Mouse (Mus musculus): Measurements from ENCODE around the gene Smu1.

Smu1 gene

DNA sequence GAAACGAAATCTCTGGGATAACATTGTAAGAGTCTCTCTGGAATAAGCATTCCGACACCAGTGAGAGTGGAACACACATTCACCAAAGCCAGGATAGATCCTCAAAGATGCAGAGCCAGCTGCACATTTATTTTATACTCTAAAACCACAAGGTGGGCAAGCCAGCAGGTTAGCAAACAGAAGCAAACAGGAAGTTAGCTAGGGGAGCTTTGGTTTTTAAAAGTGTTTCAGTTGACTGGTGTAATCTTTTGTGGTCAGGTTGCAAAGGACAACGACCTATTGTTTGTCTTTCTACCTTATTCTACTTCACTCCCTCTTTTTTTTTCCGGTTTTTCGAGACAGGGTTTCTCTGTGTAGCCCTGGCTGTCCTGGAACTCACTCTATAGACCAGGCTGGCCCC is 2.2 kb upstream of the Smu1 start:
- no peak for ATAC-seq (ENCODE audit: insufficient number of reproducible peaks, low FRiP score, low TSS enrichment)

DNA sequence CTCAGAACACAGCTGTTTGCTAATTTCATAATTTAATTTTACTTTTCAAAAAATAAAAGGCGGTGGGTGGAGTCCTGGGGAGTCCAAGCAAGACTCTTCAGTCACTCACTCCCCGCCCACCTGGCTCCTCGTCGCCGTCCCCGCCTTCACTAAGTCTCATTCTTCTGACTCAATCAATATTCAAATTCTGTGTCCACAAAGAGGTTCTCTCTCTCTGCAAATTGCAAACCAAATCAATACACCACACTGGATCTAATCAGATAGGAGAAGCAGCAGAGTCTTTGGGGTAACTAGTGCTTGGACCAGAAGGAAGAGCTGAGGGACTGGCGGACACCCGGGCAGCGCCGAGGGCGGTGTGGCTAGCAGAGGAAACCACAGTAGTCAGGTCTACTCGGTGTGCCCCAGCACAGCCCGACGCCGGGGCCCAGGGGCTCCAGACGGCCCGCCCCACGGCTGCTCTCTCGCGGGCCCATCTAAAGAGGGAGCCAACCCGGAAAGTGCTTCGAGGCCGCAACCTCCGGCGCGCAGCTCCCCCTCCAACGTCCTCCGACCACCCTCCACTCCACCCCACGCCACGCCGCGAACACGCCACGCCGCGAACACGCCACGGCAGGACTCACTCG is 455 bp downstream of the Smu1 start:
- ATAC-seq (ENCODE audit: insufficient number of reproducible peaks, low FRiP score, low TSS enrichment): peak; percentile 69

DNA sequence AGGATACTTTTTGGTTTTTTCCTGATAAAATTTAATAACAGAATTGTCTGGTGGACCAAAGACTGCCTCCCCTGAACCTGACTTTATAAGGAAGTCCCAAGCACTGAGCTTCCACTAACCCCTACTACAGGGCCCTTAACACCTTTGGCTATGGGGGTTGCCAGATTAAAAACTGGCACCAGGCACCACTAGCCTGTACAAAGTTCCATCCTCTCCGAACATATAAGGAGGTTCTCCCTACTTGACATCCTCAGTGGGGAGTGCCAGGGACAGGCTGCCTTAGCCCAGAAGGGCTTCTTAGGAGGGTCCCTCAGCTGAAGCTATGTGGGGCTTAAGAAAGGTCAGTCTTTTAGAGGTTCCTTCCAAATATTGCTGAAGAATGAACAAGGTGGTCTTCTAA is 22.4 kb downstream of the Smu1 start:
- ATAC-seq (ENCODE audit: insufficient number of reproducible peaks, low FRiP score, low TSS enrichment): no peak

GRCm38 (mm10) chr4:40731262-40731661 is 26.5 kb downstream of the Smu1 start:
- ATAC-seq (ENCODE audit: insufficient number of reproducible peaks, low FRiP score, low TSS enrichment): no peak

GRCm38 (mm10) chr4:40727247-40727646 is 30.5 kb downstream of the Smu1 start:
- ATAC-seq (ENCODE audit: insufficient number of reproducible peaks, low FRiP score, low TSS enrichment): no peak

DNA sequence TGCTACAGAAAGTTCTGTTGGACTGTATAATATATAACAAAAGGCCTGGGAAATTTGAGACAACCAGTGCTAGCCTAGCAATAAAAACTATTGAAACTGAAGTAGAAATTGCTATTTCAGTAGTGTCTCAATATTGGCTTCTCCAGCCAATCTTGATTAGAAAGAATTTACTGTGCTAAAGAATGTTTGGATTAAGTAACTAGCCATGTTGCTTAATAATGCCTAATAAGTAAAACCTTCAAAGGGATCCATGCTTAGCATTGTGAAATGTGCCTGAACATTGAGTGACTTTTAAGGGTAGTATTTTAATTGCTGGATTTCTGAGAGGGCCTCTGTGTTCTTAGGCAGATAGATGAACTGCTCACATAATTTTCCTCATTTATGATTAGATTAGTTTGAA is 32.2 kb downstream of the Smu1 start:
- no peak for ATAC-seq (ENCODE audit: insufficient number of reproducible peaks, low FRiP score, low TSS enrichment)

DNA sequence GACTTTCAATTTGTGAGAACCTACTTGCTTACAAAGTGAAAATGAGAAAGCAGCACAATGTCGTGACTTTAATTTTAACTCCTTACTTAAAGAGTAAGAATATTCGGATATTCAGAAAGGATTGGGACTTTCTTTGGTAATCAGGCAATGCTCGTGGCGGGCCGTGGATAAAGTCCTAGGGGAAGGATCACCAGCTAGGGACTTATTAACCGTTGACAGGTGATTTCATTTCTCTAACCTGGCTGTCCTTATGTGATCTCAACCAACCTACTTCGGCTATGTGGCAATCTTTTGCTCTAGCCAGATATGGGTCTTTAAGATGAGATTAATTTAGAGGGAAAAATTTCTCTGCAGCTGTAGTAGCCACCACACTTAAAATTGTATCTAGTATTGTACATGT is 32.6 kb downstream of the Smu1 start:
- no peak for ATAC-seq (ENCODE audit: insufficient number of reproducible peaks, low FRiP score, low TSS enrichment)

GRCm38 (mm10) chr4:40722687-40723460 is 34.8 kb downstream of the Smu1 start:
- ATAC-seq (ENCODE audit: insufficient number of reproducible peaks, low FRiP score, low TSS enrichment): peak; percentile 77

DNA sequence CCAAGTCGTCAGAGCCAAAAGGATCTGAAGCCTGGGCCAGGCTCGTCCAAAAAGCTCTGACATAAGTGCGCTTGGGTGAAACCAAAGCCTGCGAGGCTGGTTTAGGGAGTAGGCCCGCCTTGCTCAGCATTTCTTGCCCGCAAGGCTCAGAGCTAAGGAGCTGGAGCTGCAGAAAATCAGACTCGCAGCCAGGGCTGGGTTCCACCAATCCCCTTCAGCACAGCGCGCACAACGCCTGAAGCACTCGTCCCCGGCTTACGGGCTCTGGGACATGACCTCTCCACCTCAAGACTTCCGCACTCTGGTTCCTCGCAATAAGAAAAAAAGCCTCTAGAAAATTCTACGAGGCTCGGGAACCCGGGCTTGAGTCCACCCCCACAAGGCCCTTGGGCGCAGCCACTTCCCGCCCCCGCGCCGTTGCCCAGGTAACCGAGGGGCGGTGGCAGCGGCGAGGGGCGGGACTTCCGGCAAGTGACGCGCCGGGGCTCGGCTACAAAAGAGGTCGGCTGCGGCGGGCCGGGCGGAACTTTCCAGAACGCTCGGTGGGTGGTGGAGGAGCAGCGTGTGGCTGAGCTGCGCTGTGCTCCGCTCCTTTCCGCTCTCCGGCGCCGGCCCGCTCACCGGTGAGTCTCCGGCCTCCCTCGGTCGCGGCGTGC is 35.6 kb downstream of the Smu1 start, which contains the start of gene Dnaja1:
Gene Dnaja1, plus strand, starts transcription at position 140 of the 656 bp plus-strand sequence.
- ATAC-seq (ENCODE audit: insufficient number of reproducible peaks, low FRiP score, low TSS enrichment): peak; percentile 91

DNA sequence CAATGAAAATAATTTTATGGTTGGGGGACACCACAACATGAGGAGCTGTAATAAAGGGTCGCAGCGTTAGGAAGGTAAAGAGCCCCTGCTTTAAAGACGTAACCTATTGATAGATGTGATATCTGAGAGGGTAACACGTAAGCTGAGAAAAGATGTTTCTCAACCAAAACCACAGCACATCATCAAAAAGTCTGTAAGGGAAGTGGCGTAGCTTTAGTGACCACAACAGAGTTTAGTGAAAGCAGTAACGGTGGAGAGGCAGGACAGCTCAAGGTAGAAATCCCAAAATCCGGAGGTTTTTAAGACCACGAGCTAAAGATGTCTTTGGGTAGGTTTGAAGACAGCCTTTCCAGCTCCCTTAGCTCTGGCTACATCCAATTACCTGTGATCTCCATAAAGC is 36.8 kb downstream of the Smu1 start:
- no peak for ATAC-seq (ENCODE audit: insufficient number of reproducible peaks, low FRiP score, low TSS enrichment)

GRCm38 (mm10) chr4:40717141-40717540 is 40.6 kb downstream of the Smu1 start:
- no peak for ATAC-seq (ENCODE audit: insufficient number of reproducible peaks, low FRiP score, low TSS enrichment)

- ATAC-seq (ENCODE audit: insufficient number of reproducible peaks, low FRiP score, low TSS enrichment): no peak
Measured at GRCm38 (mm10) chr4:40703710-40704275, 53.9 kb downstream of the Smu1 start.

DNA sequence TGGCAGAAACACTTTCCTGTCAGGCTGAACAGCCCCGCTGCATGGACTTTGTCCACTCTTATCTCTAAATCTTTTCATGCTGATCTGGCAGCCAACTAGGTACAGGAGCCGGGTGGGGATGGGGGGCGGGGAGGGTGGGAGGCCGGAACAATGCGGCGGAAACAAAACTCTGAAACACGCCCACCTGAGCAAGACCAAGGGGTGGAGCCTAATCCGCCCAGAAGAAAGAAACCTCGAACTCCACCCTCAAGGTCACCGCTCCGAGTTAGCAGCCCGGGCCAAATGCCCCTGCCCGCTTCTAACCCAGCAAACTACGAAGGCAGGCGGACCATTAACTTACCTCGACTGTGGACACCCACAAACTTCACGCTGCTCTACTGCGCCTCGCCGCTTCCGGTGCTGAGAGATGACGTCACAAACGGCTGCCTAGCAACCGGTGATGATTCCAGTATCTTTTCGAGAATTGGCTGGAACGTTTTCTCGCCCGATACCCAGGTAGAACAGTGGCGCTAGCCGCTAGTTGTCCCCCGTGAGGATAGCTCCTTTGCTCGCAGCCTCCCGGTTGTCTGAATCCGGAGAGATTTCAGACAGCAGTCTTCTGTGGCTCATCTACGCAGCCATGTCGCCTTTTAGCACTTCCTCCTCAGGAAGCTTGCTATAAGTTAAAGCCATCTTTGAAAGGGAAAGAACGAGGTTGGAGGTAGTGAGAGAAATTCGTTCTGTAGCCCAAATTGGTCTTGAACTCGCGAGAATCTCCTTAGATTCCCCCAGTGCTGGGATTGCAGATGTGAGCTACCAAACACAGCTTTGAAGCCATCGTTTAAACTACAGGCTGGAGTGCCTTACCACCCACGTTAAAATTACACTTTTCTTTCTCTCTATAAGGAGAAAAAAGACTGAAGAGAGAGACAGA is 54.7 kb downstream of the Smu1 start, which contains the start of gene Aptx:
Gene Aptx, minus strand, starts transcription at position 398 of the 913 bp plus-strand sequence.
- ATAC-seq (ENCODE audit: insufficient number of reproducible peaks, low FRiP score, low TSS enrichment): peak; percentile 97

DNA sequence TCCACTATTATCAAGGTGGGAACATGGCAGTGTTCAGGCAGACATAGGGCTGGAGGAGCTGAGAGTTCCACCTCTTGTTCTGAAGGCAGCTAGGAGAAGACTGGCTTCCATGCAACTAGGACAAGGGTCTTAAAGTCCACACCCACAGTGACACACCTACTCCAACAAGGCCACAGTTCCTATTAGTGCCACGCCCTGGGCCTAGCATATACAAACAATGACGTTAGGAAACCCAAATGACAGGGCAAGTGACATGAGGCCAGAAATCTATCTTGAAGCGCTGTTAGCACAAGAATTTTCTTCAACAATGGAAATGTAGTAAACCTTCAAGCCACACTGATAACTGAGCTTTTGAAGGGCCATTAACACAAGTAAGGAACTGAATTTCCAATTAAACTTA is 55.9 kb downstream of the Smu1 start:
- no peak for ATAC-seq (ENCODE audit: insufficient number of reproducible peaks, low FRiP score, low TSS enrichment)

GRCm38 (mm10) chr4:40700216-40700615 is 57.5 kb downstream of the Smu1 start:
- no peak for ATAC-seq (ENCODE audit: insufficient number of reproducible peaks, low FRiP score, low TSS enrichment)

GRCm38 (mm10) chr4:40697059-40697458 is 60.7 kb downstream of the Smu1 start:
- no peak for ATAC-seq (ENCODE audit: insufficient number of reproducible peaks, low FRiP score, low TSS enrichment)

- no peak for ATAC-seq (ENCODE audit: insufficient number of reproducible peaks, low FRiP score, low TSS enrichment)
Measured at GRCm38 (mm10) chr4:40691100-40691499, 66.6 kb downstream of the Smu1 start.

Measured in cerebellum, adult (tissue).